Mouse (Mus musculus) kidney, adult 2 months (tissue): ENCODE measurements around the gene Ccin.

Source experiments
- CTCF ChIP-seq: fragments of 200-500 bp; conservative IDR thresholded peaks from 2 replicates; pipeline ENCODE4 v1.5.1; 2011; ENCODE audit warnings: low read depth, mild to moderate bottlenecking, control low read depth, low read length, moderate library complexity, mixed read lengths; ENCODE audit not compliant: insufficient read depth, insufficient read length
- POLR2A ChIP-seq: fragments of 200-500 bp; IDR thresholded peaks from one replicate; pipeline ENCODE4 v1.6.1; 2011; ENCODE audit warnings: low read depth, low read length, control low read depth

DNA sequence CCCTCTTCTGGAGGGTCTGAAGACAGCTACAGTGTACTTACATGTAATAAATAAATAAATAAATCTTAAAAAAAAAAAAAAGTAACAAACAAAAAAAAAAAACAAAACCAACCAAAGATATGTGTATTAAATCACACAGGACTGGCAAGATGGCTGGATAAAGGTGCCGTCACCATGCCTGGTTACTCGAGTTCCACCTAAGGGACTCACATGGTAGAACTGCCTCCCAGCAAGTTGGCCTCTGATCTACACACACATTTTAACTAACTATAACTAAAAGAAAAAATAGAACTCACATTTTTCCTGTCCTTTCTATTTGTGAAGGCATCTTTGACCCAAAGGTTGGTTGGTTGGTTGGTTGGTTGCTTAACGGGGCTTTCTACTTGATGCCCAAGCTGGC, 28.5 kb downstream of the Ccin start:
- TF ChIP-seq CTCF (no peak), POLR2A (no peak)
